ENCODE assay signal across 18 mouse cellular contexts in genomic region chr13:55014451-55014850, GRCm38 (mm10).
"Had no signal": no experiment of that assay in that cellular context is flagged by ENCODE, and none has a peak within 500 bp of the region (broad histone marks: within the 10 kb centered on the region; RNA-seq: fewer than 3 reads in every experiment).

No protein-coding gene starts in this region.

- H3K27ac ChIP-seq: kidney, embryonic 15.5 days; left cerebral cortex, adult 2 months; limb, embryonic 12.5 days; limb, embryonic 15.5 days; liver, embryonic 14.5 days; macrophage; neural tube, embryonic 13.5 days had no signal

- H3K9ac ChIP-seq: kidney, embryonic 15.5 days; limb, embryonic 12.5 days; limb, embryonic 15.5 days; liver, embryonic 14.5 days; liver, postnatal 0 days; lung, embryonic 14.5 days; neural tube, embryonic 13.5 days had no signal

- H3K4me3 ChIP-seq: kidney, embryonic 15.5 days; left cerebral cortex, adult 2 months; limb, embryonic 12.5 days; limb, embryonic 15.5 days; neural tube, embryonic 13.5 days had no signal

- H3K4me2 ChIP-seq: kidney, embryonic 15.5 days; limb, embryonic 12.5 days; limb, embryonic 15.5 days; liver, embryonic 11.5 days; lung, embryonic 14.5 days; neural tube, embryonic 13.5 days had no signal

- DNase-seq: kidney, adult 11 months; kidney, adult 8-10 months; kidney, postnatal 10 days; kidney, postnatal 36 days; layer of hippocampus, postnatal 36 days; left cerebral cortex, postnatal 4 days; liver, postnatal 0 days; thymus, postnatal 25 days had no signal

- H3K36me3 ChIP-seq: kidney, embryonic 15.5 days; limb, embryonic 12.5 days; limb, embryonic 15.5 days; neural tube, embryonic 13.5 days had no signal

- ATAC-seq: liver, postnatal 0 days; lung, postnatal 0 days had no signal

- H3K9me3 ChIP-seq: kidney, embryonic 15.5 days; limb, embryonic 12.5 days; limb, embryonic 15.5 days; neural tube, embryonic 13.5 days had no signal

- H3K27me3 ChIP-seq: limb, embryonic 15.5 days had no signal
